Mouse (Mus musculus) hindbrain, embryonic 14.5 days (tissue): Measurements from ENCODE around the gene Bace1. TPM values are rescaled to one million over a fixed set of nuclear protein-coding genes. Genes with fewer than 3 reads are reported as not detected.

ENCODE experiments used
- ATAC-seq: fragments of 200-750 bp; cut with Nextera tagmentation; 2 replicates; pipeline ENCODE4 v1.8.0; 2017; ENCODE audit warnings: moderate number of reproducible peaks, mild to moderate bottlenecking, moderate TSS enrichment, moderate library complexity; ENCODE audit not compliant: low FRiP score
- DNase-seq: peaks from one replicate; pipeline ENCODE4 v3.0.0-alpha.2; 2015; ENCODE audit warnings: low spot score
- H3K27ac ChIP-seq: fragments of 300-500 bp; sonication (generic); 2 replicates; pipeline ENCODE4 v1.5.1; 2014; ENCODE audit warnings: mild to moderate bottlenecking, moderate library complexity
- H3K27me3 ChIP-seq: fragments of 300-500 bp; sonication (generic); 2 replicates; pipeline ENCODE4 v1.6.1; 2014; ENCODE audit warnings: mild to moderate bottlenecking, low read length, mixed read lengths; ENCODE audit not compliant: control insufficient read depth, insufficient read depth
- H3K36me3 ChIP-seq: fragments of 300-500 bp; sonication (generic); replicated peaks from 2 replicates; pipeline ENCODE4 v1.6.1; 2014; ENCODE audit not compliant: control insufficient read depth, insufficient read depth
- H3K4me1 ChIP-seq: fragments of 300-500 bp; sonication (generic); replicated peaks from 2 replicates; pipeline ENCODE4 v1.6.1; 2014; ENCODE audit warnings: antibody characterized with exemption, low read length, mixed read lengths; ENCODE audit not compliant: control insufficient read depth, insufficient read depth
- H3K4me2 ChIP-seq: fragments of 300-500 bp; sonication (generic); replicated peaks from 2 replicates; pipeline ENCODE4 v1.6.1; 2014; ENCODE audit warnings: mild to moderate bottlenecking, moderate library complexity
- H3K4me3 ChIP-seq: fragments of 300-500 bp; sonication (generic); replicated peaks from 2 replicates; pipeline ENCODE4 v1.5.1; 2014; ENCODE audit warnings: mild to moderate bottlenecking, low read length
- H3K9ac ChIP-seq: fragments of 300-500 bp; sonication (generic); 2 replicates; pipeline ENCODE4 v1.6.1; 2014
- H3K9me3 ChIP-seq: fragments of 300-500 bp; sonication (generic); 2 replicates; pipeline ENCODE4 v1.6.1; 2016; ENCODE audit warnings: low read length; ENCODE audit not compliant: control insufficient read depth
- WGBS: fragments of 180-500 bp; shearing (Covaris S2); extraction: QIAGEN DNeasy Blood & Tissue Kit; methylation state at CpG from one replicate; pipeline ENCODE4 v1.1.7; 2014; 5-methylcytosine and 5-hydroxymethylcytosine counted together
- polyA plus RNA-seq: library from polyadenylated mRNA; unstranded; fragments of >200 nt; fragmentation: Nextera tagmentation; extraction: Ambion mirVana; gene quantifications from 2 replicates; pipeline ENCODE4 v1.2.1, GENCODE M21; 2014

Gene Bace1
- polyA plus RNA-seq, result 46.0 and 50.3 TPM in 2 replicates

GRCm38 (mm10) chr9:45838434-45839138 lies at the start of gene Bace1:
Gene Bace1, plus strand, starts transcription at chr9:45838580.
- H3K4me1 ChIP-seq, result peaks cover 36% of the 10 kb centered on the region
- no peaks in the 10 kb centered on the region for H3K36me3 ChIP-seq
- under 1% methylated on average over 35 of the region's 40 CpGs for WGBS
- H3K4me3 ChIP-seq, result peak within 1 kb of the TSS; percentile 69
- H3K4me2 ChIP-seq, result peak within 1 kb of the TSS; percentile 91
- H3K9ac ChIP-seq, result peak within 1 kb of the TSS; percentile 91
- DNase-seq (peak; percentile 89), ATAC-seq (peak; percentile 88)
- H3K27ac ChIP-seq, result peak within 1 kb of the TSS; percentile 83
- no peaks in the 10 kb centered on the region for H3K27me3 ChIP-seq
- H3K9me3 ChIP-seq, result no peaks in the 10 kb centered on the region

- WGBS, result 60% methylated on average over 8 of the region's 8 CpGs
Measured at GRCm38 (mm10) chr9:45791456-45792142, 46.8 kb upstream of the Bace1 start.

GRCm38 (mm10) chr9:45792235-45792634 lies 46.1 kb upstream of the Bace1 start:
- ATAC-seq, result no peak
- Histone ChIP-seq H3K4me3 (no peak overlapping the region), H3K9me3 (no peaks in the 10 kb centered on the region), H3K4me1 (0 out of 2 replicates have a peak, but pooled peaks cover 3% of the 10 kb centered on the region), H3K27ac (peak overlapping the region; percentile 44), H3K36me3 (peaks cover 12% of the 10 kb centered on the region), H3K9ac (no peak overlapping the region), H3K27me3 (no peaks in the 10 kb centered on the region), H3K4me2 (no peak overlapping the region)
- DNase-seq, result no peak
- WGBS, result 88% methylated on average over 1 of the region's 1 CpGs

More at GRCm38 (mm10) chr9:45791456-45792142, 46.8 kb upstream of the Bace1 start:
- Histone ChIP-seq H3K27me3 (no peaks in the 10 kb centered on the region), H3K4me1 (0 out of 2 replicates have a peak, but pooled peaks cover 3% of the 10 kb centered on the region), H3K9me3 (no peaks in the 10 kb centered on the region), H3K27ac (no peak overlapping the region; the same call in 1 of the 2 replicates), H3K9ac (no peak overlapping the region), H3K4me2 (no peak overlapping the region), H3K4me3 (no peak overlapping the region), H3K36me3 (peaks cover 12% of the 10 kb centered on the region)
- ATAC-seq (no peak), DNase-seq (no peak)

GRCm38 (mm10) chr9:45793697-45794096 lies 44.7 kb upstream of the Bace1 start:
- Histone ChIP-seq H3K9me3 (no peaks in the 10 kb centered on the region), H3K4me1 (peaks cover 3% of the 10 kb centered on the region; the same call in 1 of the 2 replicates), H3K9ac (no peak overlapping the region), H3K4me3 (no peak overlapping the region), H3K27me3 (no peaks in the 10 kb centered on the region), H3K4me2 (no peak overlapping the region), H3K27ac (peak overlapping the region; percentile 51), H3K36me3 (peaks cover 12% of the 10 kb centered on the region)
- WGBS, result 78% methylated on average over 6 of the region's 6 CpGs
- DNase-seq (peak; percentile 42), ATAC-seq (no peak)

GRCm38 (mm10) chr9:45795722-45796121 lies 42.7 kb upstream of the Bace1 start:
- WGBS, result 84% methylated on average over 5 of the region's 5 CpGs
- Histone ChIP-seq H3K9ac (no peak overlapping the region), H3K4me2 (no peak overlapping the region), H3K9me3 (no peaks in the 10 kb centered on the region), H3K27ac (no peak overlapping the region), H3K4me1 (no peaks in the 10 kb centered on the region; the same call in 1 of the 2 replicates), H3K4me3 (no peak overlapping the region), H3K27me3 (no peaks in the 10 kb centered on the region), H3K36me3 (peaks cover 17% of the 10 kb centered on the region)
- no peak for DNase-seq
- no peak for ATAC-seq

- Histone ChIP-seq H3K27ac (no peak overlapping the region), H3K27me3 (no peaks in the 10 kb centered on the region), H3K4me3 (no peak overlapping the region), H3K4me1 (no peaks in the 10 kb centered on the region; the same call in 1 of the 2 replicates), H3K36me3 (peaks cover 25% of the 10 kb centered on the region), H3K4me2 (no peak overlapping the region), H3K9me3 (no peaks in the 10 kb centered on the region), H3K9ac (no peak overlapping the region)
- 73% methylated on average over 3 of the region's 3 CpGs for WGBS
- DNase-seq (no peak), ATAC-seq (no peak)
Measured at GRCm38 (mm10) chr9:45797271-45797670, 41.1 kb upstream of the Bace1 start.

- Histone ChIP-seq H3K4me2 (no peak overlapping the region), H3K27me3 (no peaks in the 10 kb centered on the region), H3K9ac (no peak overlapping the region), H3K36me3 (peaks cover 20% of the 10 kb centered on the region), H3K27ac (peak overlapping the region; percentile 53), H3K4me3 (no peak overlapping the region), H3K4me1 (no peaks in the 10 kb centered on the region; the same call in 1 of the 2 replicates), H3K9me3 (no peaks in the 10 kb centered on the region)
- DNase-seq (peak; percentile 56), ATAC-seq (peak; percentile 66; the same call in 1 of the 2 replicates)
- WGBS, result 17% methylated on average over 13 of the region's 13 CpGs
Measured at GRCm38 (mm10) chr9:45798467-45799164, 39.8 kb upstream of the Bace1 start.

- no peak overlapping the region for H3K4me3 ChIP-seq
- no peaks in the 10 kb centered on the region for H3K9me3 ChIP-seq
- peaks cover 14% of the 10 kb centered on the region; the same call in 1 of the 2 replicates for H3K36me3 ChIP-seq
- DNase-seq (no peak), ATAC-seq (no peak)
- no peak overlapping the region for H3K4me2 ChIP-seq
- H3K27me3 ChIP-seq, result no peaks in the 10 kb centered on the region
- WGBS, result 83% methylated on average over 8 of the region's 8 CpGs
- H3K9ac ChIP-seq, result no peak overlapping the region
- H3K27ac ChIP-seq, result no peak overlapping the region
- H3K4me1 ChIP-seq, result no peaks in the 10 kb centered on the region; the same call in 1 of the 2 replicates
Measured at GRCm38 (mm10) chr9:45799402-45799801, 39.0 kb upstream of the Bace1 start.
